Mouse (Mus musculus) intestine, embryonic 14.5 days (tissue): ENCODE measurements around the gene Crbn. TPM values are rescaled to one million over a fixed set of nuclear protein-coding genes. Genes with fewer than 3 reads are reported as not detected.
A peak's percentile ranks its signal among the peaks of the same experiment; 100 is the strongest.

Experiments used
- ATAC-seq: fragments of 200-750 bp; cut with Nextera tagmentation; replicated peaks from 2 replicates; pipeline ENCODE4 v1.8.0; 2017; ENCODE audit warnings: low read depth, moderate number of reproducible peaks, moderate TSS enrichment, moderate library complexity; ENCODE audit not compliant: low FRiP score, low TSS enrichment
- DNase-seq: peaks from one replicate; pipeline ENCODE4 v3.0.0-alpha.2; 2018; ENCODE audit warnings: low spot score
- H3K27ac ChIP-seq: fragments of 300-500 bp; sonication (generic); 2 replicates; pipeline ENCODE4 v1.5.1; 2014; ENCODE audit warnings: low read depth, mild to moderate bottlenecking, control low read depth
- H3K27me3 ChIP-seq: fragments of 300-500 bp; sonication (generic); replicated peaks from 2 replicates; pipeline ENCODE4 v1.6.1; 2014; ENCODE audit warnings: low read length, control low read depth; ENCODE audit not compliant: control insufficient read depth, insufficient read depth
- H3K36me3 ChIP-seq: fragments of 300-500 bp; sonication (generic); 2 replicates; pipeline ENCODE4 v1.6.1; 2014; ENCODE audit warnings: low read length, control low read depth; ENCODE audit not compliant: control insufficient read depth, insufficient read depth
- H3K4me1 ChIP-seq: fragments of 300-500 bp; sonication (generic); replicated peaks from 2 replicates; pipeline ENCODE4 v1.6.1; 2014; ENCODE audit warnings: low read length, control low read depth, mixed read lengths; ENCODE audit not compliant: control insufficient read depth, insufficient read depth
- H3K4me2 ChIP-seq: fragments of 300-500 bp; sonication (generic); 2 replicates; pipeline ENCODE4 v1.6.1; 2014; ENCODE audit warnings: low read length
- H3K4me3 ChIP-seq: fragments of 300-500 bp; sonication (generic); 2 replicates; pipeline ENCODE4 v1.5.1; 2014; ENCODE audit warnings: low read depth, low read length, control low read depth, mixed read lengths
- H3K9ac ChIP-seq: fragments of 300-500 bp; sonication (generic); 2 replicates; pipeline ENCODE4 v1.6.1; 2014; ENCODE audit warnings: mild to moderate bottlenecking, low read length
- H3K9me3 ChIP-seq: fragments of 300-500 bp; sonication (generic); 2 replicates; pipeline ENCODE4 v1.6.1; 2016; ENCODE audit warnings: low read length, control low read depth; ENCODE audit not compliant: control insufficient read depth
- WGBS: fragments of 180-500 bp; shearing (Covaris S2); extraction: QIAGEN DNeasy Blood & Tissue Kit; methylation state at CpG from one replicate; pipeline ENCODE4 v1.1.7; 2014; 5-methylcytosine and 5-hydroxymethylcytosine counted together
- polyA plus RNA-seq: library from polyadenylated mRNA; unstranded; fragments of >200 nt; fragmentation: Nextera tagmentation; extraction: Ambion mirVana; gene quantifications from 2 replicates; pipeline ENCODE4 v1.2.1, GENCODE M21; 2014

The Crbn gene
- polyA plus RNA-seq, result 39.6 and 46.0 TPM in 2 replicates

- H3K9ac ChIP-seq, result peak within 1 kb of the TSS; percentile 78
- WGBS, result 1% methylated on average over 57 of the region's 57 CpGs
- peak within 1 kb of the TSS; percentile 91 for H3K4me3 ChIP-seq
- peak within 1 kb of the TSS; percentile 98 for H3K4me2 ChIP-seq
- peak; percentile 95 for ATAC-seq
- H3K27ac ChIP-seq, result no peak within 1 kb of the TSS
- peaks cover 10% of the 10 kb centered on the region for H3K4me1 ChIP-seq
- DNase-seq, result peak; percentile 94
- H3K36me3 ChIP-seq, result peaks cover 11% of the 10 kb centered on the region
- no peaks in the 10 kb centered on the region for H3K27me3 ChIP-seq
- no peaks in the 10 kb centered on the region for H3K9me3 ChIP-seq
Observed at GRCm38 (mm10) chr6:106799333-106800226, at the start of gene Crbn. TSS of gene Crbn (minus strand) at chr6:106800077.

GRCm38 (mm10) chr6:106840181-106840580, 40.3 kb upstream of the Crbn start:
- no peak overlapping the region for H3K27ac ChIP-seq
- 63% methylated on average over 1 of the region's 1 CpGs for WGBS
- H3K36me3 ChIP-seq, result no peaks in the 10 kb centered on the region
- no peaks in the 10 kb centered on the region for H3K9me3 ChIP-seq
- H3K9ac ChIP-seq, result no peak overlapping the region
- DNase-seq (no peak), ATAC-seq (no peak)
- H3K4me3 ChIP-seq, result no peak overlapping the region
- no peaks in the 10 kb centered on the region for H3K4me1 ChIP-seq
- no peaks in the 10 kb centered on the region for H3K27me3 ChIP-seq
- no peak overlapping the region for H3K4me2 ChIP-seq

- 76% methylated on average over 3 of the region's 3 CpGs for WGBS
- no peak overlapping the region for H3K9ac ChIP-seq
- ATAC-seq, result no peak
Observed at GRCm38 (mm10) chr6:106838053-106838452, 38.2 kb upstream of the Crbn start.

GRCm38 (mm10) chr6:106835316-106835715, 35.4 kb upstream of the Crbn start:
- Histone ChIP-seq H3K4me3 (no peak overlapping the region), H3K27me3 (no peaks in the 10 kb centered on the region), H3K36me3 (no peaks in the 10 kb centered on the region), H3K27ac (no peak overlapping the region), H3K4me2 (no peak overlapping the region), H3K9me3 (no peaks in the 10 kb centered on the region), H3K9ac (no peak overlapping the region), H3K4me1 (no peaks in the 10 kb centered on the region)
- no peak for DNase-seq
- ATAC-seq, result no peak
- WGBS, result 63% methylated on average over 2 of the region's 2 CpGs

More at GRCm38 (mm10) chr6:106838053-106838452, 38.2 kb upstream of the Crbn start:
- Histone ChIP-seq H3K9me3 (no peaks in the 10 kb centered on the region), H3K4me2 (no peak overlapping the region), H3K36me3 (no peaks in the 10 kb centered on the region), H3K27ac (no peak overlapping the region), H3K27me3 (no peaks in the 10 kb centered on the region), H3K4me1 (no peaks in the 10 kb centered on the region), H3K4me3 (no peak overlapping the region)
- DNase-seq, result no peak

DNA sequence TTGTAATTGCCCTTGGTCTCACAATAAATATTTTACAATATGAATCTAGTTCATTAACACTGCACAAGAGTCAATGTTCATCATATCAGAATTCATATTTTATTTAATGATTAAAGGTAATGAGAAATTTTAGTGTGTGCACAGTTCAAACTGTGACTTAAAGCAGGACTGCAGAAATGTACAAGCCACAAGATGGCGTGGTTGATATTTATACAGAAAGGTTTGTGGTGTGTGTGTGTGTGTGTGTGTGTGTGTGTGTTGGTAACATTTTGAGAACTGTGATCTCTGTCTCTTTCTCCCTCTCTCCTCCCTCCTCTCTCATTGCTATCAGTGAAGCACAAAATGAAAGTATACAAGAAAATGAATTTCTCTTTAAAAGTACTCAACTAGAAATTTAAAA, 22.5 kb upstream of the Crbn start:
- ATAC-seq, result no peak
- no peak overlapping the region for H3K27ac ChIP-seq
- H3K9me3 ChIP-seq, result no peaks in the 10 kb centered on the region
- H3K9ac ChIP-seq, result no peak overlapping the region
- no peaks in the 10 kb centered on the region for H3K27me3 ChIP-seq
- no peak overlapping the region for H3K4me2 ChIP-seq
- no peak for DNase-seq
- H3K4me3 ChIP-seq, result no peak overlapping the region
- no peaks in the 10 kb centered on the region for H3K36me3 ChIP-seq
- 35% methylated on average over 1 of the region's 1 CpGs for WGBS
- H3K4me1 ChIP-seq, result no peaks in the 10 kb centered on the region

DNA sequence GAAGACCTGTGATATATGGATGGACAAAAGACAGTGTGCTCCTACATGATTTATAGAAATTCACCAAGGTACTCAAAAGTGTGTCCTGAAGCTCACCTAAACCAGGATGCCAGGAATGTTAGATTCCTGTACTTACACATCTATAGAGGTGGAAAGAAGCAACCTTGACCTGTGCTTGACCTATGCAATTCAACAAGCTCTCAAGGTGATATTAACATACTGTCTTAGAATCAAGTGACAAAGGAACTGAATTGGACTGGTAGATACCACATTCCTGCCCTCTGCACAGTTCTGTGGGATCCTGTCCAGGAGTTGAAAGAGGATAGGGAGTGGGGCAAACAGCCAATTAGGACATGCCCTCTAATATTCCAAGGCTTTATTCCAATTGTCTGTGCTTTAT, 20.7 kb upstream of the Crbn start:
- Histone ChIP-seq H3K36me3 (no peaks in the 10 kb centered on the region), H3K27ac (no peak overlapping the region), H3K9me3 (no peaks in the 10 kb centered on the region), H3K27me3 (no peaks in the 10 kb centered on the region), H3K4me1 (no peaks in the 10 kb centered on the region), H3K9ac (no peak overlapping the region), H3K4me3 (no peak overlapping the region), H3K4me2 (no peak overlapping the region)
- no peak for ATAC-seq
- DNase-seq, result no peak

GRCm38 (mm10) chr6:106819906-106820305, 20.0 kb upstream of the Crbn start:
- no peak overlapping the region for H3K27ac ChIP-seq
- H3K9me3 ChIP-seq, result no peaks in the 10 kb centered on the region
- no peak overlapping the region for H3K4me2 ChIP-seq
- no peak overlapping the region for H3K4me3 ChIP-seq
- 68% methylated on average over 3 of the region's 3 CpGs for WGBS
- no peak overlapping the region for H3K9ac ChIP-seq
- H3K36me3 ChIP-seq, result no peaks in the 10 kb centered on the region
- no peaks in the 10 kb centered on the region for H3K27me3 ChIP-seq
- DNase-seq (no peak), ATAC-seq (no peak)
- no peaks in the 10 kb centered on the region for H3K4me1 ChIP-seq

DNA sequence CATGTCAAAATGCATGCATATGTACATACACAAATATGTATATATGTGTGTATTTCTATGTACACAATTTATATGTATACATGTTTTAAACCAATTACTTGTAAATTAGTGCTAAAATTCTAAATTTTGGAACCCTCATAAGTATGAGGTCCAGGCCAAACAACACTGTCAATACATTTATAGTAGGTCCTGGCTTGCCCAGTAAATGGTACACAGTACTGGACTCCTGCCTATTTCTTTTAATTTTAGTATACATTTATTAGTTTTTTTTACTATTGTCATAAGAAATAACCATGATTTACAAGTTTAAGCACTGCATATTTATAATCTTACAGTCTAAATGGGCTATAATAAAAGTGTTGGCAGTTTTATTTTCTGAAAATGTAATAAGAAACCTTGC, 19.4 kb upstream of the Crbn start:
- DNase-seq (no peak), ATAC-seq (no peak)
- no peak overlapping the region for H3K4me2 ChIP-seq
- no peak overlapping the region for H3K4me3 ChIP-seq
- no peak overlapping the region for H3K9ac ChIP-seq
- H3K4me1 ChIP-seq, result no peaks in the 10 kb centered on the region
- no peaks in the 10 kb centered on the region for H3K27me3 ChIP-seq
- H3K9me3 ChIP-seq, result no peaks in the 10 kb centered on the region
- H3K27ac ChIP-seq, result no peak overlapping the region
- no peaks in the 10 kb centered on the region for H3K36me3 ChIP-seq

GRCm38 (mm10) chr6:106810686-106811085, 10.8 kb upstream of the Crbn start:
- no peak for ATAC-seq

More at GRCm38 (mm10) chr6:106810686-106811085, 10.8 kb upstream of the Crbn start:
- H3K9ac ChIP-seq, result no peak overlapping the region
- no peak overlapping the region for H3K4me3 ChIP-seq
- no peaks in the 10 kb centered on the region for H3K9me3 ChIP-seq
- H3K27me3 ChIP-seq, result no peaks in the 10 kb centered on the region
- H3K27ac ChIP-seq, result no peak overlapping the region
- no peaks in the 10 kb centered on the region for H3K4me1 ChIP-seq
- H3K4me2 ChIP-seq, result no peak overlapping the region
- WGBS, result 85% methylated on average over 3 of the region's 3 CpGs
- no peak for DNase-seq
- no peaks in the 10 kb centered on the region for H3K36me3 ChIP-seq
